Mouse (Mus musculus) heart, embryonic 12.5 days (tissue): ENCODE data around the gene Gm15446. TPM values are rescaled to one million over a fixed set of nuclear protein-coding genes. Genes with fewer than 3 reads are reported as not detected.
"Not testable (repeated sequence)": the region's sequence is repeated elsewhere in the genome, so short reads cannot be mapped to it uniquely, and the experiment has no call there.

Source experiments
- ATAC-seq: fragments of 200-750 bp; cut with Nextera tagmentation; 2 replicates; pipeline ENCODE4 v1.8.0; 2017; ENCODE audit warnings: moderate TSS enrichment, moderate library complexity; ENCODE audit not compliant: insufficient number of reproducible peaks, low FRiP score
- H3K27ac ChIP-seq: fragments of 300-500 bp; sonication (generic); 2 replicates; pipeline ENCODE4 v1.5.1; 2016; ENCODE audit warnings: mild to moderate bottlenecking, moderate library complexity; ENCODE audit not compliant: poor library complexity, severe bottlenecking
- H3K27me3 ChIP-seq: fragments of 300-500 bp; sonication (generic); replicated peaks from 2 replicates; pipeline ENCODE4 v1.6.1; 2016; ENCODE audit warnings: mild to moderate bottlenecking, moderate library complexity
- H3K36me3 ChIP-seq: fragments of 300-500 bp; sonication (generic); 2 replicates; pipeline ENCODE4 v1.6.1; 2016; ENCODE audit warnings: mild to moderate bottlenecking, moderate library complexity
- H3K4me1 ChIP-seq: fragments of 300-500 bp; sonication (generic); replicated peaks from 2 replicates; pipeline ENCODE4 v1.6.1; 2016; ENCODE audit warnings: mild to moderate bottlenecking
- H3K4me2 ChIP-seq: fragments of 300-500 bp; sonication (generic); 2 replicates; pipeline ENCODE4 v1.6.1; 2016; ENCODE audit warnings: mild to moderate bottlenecking, moderate library complexity
- H3K4me3 ChIP-seq: fragments of 300-500 bp; sonication (generic); 2 replicates; pipeline ENCODE4 v1.5.1; 2016; ENCODE audit warnings: mild to moderate bottlenecking
- H3K9ac ChIP-seq: fragments of 300-500 bp; sonication (generic); 2 replicates; pipeline ENCODE4 v1.6.1; 2016; ENCODE audit warnings: mild to moderate bottlenecking, moderate library complexity
- H3K9me3 ChIP-seq: fragments of 300-500 bp; sonication (generic); replicated peaks from 2 replicates; pipeline ENCODE4 v1.6.1; 2016; ENCODE audit warnings: mild to moderate bottlenecking, moderate library complexity
- WGBS: fragments of 180-500 bp; shearing (Covaris S2); methylation state at CpG from one replicate; pipeline ENCODE4 v1.1.7; 2016; 5-methylcytosine and 5-hydroxymethylcytosine counted together
- polyA plus RNA-seq: library from polyadenylated mRNA; unstranded; fragments of >200 nt; fragmentation: Nextera tagmentation; extraction: Ambion mirVana; gene quantifications from 2 replicates; pipeline ENCODE4 v1.2.1, GENCODE M21; 2016

The Gm15446 gene
- 0.19 and 0.27 TPM in 2 replicates for polyA plus RNA-seq

DNA sequence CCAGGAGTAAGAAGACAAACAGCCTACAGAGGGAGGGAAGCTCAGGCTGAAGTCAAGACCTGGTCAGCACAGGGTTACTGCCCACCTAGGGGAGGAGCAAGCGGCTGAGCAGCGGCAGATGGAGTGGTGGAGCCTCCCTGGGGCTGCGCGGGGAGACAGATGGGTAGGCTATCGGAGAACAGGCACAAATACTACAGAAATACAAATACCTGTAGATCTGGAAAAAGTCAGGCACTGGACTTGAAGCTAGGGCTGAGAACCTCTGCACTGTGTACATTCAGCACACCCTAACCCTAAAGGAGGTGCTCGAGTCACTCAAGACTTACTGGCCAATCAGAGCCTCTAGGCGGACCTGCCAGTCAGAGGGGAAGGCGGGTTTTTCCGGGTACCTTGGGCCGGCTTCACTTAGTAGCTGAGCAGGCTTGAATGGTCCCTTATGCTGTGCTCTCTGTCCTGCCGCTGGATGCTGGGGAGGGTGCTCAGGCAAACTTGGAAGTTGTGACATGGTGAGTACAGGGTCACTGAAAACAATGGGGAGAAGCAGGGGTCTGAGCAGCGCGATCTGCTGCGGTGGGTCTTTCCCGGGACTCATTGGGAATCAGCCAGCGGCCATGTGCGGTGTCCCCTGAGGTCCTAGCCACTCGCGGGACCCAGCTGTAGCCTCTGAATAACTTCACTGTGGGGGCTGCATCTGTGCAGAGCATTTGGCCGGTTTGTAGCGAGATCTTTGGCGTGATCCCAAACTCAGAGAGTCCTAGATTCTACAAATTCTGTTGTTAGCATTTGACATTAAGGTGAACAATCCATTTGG lies at the start of gene Gm15446:
TSS of gene Gm15446 (plus strand) at position 140 of the 811 bp plus-strand sequence.
- not testable (repeated sequence) for H3K4me1 ChIP-seq, H3K27ac ChIP-seq, H3K27me3 ChIP-seq, H3K36me3 ChIP-seq, H3K9me3 ChIP-seq
- Histone ChIP-seq H3K4me3 (peak within 1 kb of the TSS; percentile 73), H3K4me2 (peak within 1 kb of the TSS; percentile 66), H3K9ac (peak within 1 kb of the TSS; percentile 73)
- peak; percentile 100 for ATAC-seq
- under 1% methylated on average over 22 of the region's 22 CpGs for WGBS

DNA sequence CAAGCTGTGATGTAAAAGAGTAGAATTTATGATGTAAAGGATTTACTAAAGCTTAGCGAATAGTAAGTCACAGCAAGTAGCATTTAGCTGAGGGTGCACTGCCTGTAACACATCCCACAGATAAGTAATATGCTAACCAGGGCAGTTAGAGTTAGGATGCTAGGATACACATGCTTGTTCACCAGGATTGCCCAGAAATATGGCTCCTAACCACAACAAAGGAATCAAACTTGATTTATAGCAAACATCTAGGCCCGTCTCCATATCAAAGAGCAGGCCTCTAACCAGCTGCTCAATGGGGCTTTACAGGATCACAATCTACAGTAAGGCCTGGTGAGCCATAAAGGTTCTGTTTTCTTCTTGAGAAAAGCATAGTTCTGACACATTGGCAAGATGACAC lies 929 bp downstream of the Gm15446 start:
- H3K36me3 ChIP-seq, H3K27me3 ChIP-seq, ATAC-seq, H3K9me3 ChIP-seq, H3K9ac ChIP-seq, H3K4me1 ChIP-seq, H3K27ac ChIP-seq: not testable (repeated sequence)
- WGBS = 31% methylated on average over 2 of the region's 2 CpGs
- H3K4me3 ChIP-seq = peak overlapping the region; percentile 73
- H3K4me2 ChIP-seq = peak overlapping the region; percentile 66

DNA sequence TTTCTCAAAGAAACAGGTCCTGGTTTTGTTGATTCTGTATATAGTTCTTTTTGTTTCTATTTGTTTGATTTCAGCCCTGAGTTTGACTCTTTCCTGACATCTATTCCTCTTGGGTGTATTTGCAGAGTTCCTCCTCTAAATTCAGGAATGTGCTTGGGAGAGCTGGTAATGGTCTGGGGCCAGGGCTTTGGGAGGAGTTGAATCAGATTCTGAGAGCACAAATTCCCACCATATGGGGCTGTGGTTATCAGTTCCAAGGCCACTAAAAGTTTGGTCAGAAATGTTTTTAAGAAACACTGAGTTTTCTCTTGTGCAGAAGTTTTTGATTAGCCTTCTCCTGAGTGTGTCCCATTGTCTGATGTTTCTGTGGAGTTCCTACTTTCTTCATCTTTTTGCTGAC lies 1.7 kb downstream of the Gm15446 start:
- H3K27ac ChIP-seq = no peak overlapping the region
- H3K4me1 ChIP-seq = peaks cover 5% of the 10 kb centered on the region; the same call in 1 of the 2 replicates
- H3K27me3 ChIP-seq = no peaks in the 10 kb centered on the region
- no peaks in the 10 kb centered on the region for H3K9me3 ChIP-seq
- no peaks in the 10 kb centered on the region for H3K36me3 ChIP-seq
- no peak overlapping the region for H3K4me2 ChIP-seq
- no peak overlapping the region for H3K9ac ChIP-seq
- no peak overlapping the region for H3K4me3 ChIP-seq
- no peak for ATAC-seq

DNA sequence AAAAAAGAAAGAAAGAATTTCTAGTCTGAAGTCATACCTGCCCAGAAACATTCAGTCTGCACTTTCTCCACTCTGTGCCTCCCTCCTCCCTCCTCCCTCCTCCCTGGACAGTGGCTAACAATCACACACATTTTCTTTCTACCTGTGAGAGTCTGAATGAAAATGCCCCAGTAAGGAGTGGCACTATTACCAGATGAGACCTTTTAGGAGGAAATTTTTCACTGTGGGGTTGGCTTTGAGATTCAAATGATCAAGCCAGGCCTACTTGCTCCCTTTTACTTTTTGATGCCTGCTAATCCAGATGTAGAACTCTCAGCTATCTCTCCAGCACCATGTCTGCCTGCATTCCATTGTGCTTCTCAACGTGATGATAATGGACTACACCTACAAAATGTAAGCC lies 27.1 kb downstream of the Gm15446 start:
- Histone ChIP-seq H3K27ac (no peak overlapping the region), H3K4me1 (no peaks in the 10 kb centered on the region), H3K4me2 (no peak overlapping the region), H3K27me3 (no peaks in the 10 kb centered on the region), H3K36me3 (no peaks in the 10 kb centered on the region), H3K9me3 (no peaks in the 10 kb centered on the region), H3K9ac (no peak overlapping the region), H3K4me3 (no peak overlapping the region)
- no CpG with 5 or more reads among the region's 1 CpGs for WGBS
- no peak for ATAC-seq

DNA sequence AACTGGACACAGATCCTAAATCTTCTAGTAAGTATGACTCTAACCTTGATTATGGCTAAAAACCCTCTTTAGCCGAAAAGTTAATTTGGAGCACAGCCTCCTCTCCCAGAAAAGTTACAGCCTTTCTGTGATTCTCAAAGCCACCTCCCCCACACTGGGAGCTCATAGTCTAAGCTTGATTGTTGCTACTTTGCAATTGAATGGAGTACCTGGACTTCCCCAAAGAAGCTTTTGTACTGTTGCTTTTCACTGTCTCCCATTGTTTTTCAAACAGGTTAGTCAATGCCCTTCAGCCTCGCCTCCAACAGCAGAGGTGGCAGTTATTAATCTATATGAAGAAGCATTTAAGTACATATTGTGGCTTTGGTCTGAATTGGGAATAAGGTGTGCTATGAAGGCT lies 57.5 kb downstream of the Gm15446 start:
- H3K4me2 ChIP-seq, H3K4me3 ChIP-seq, H3K27ac ChIP-seq, H3K9ac ChIP-seq, H3K36me3 ChIP-seq, H3K9me3 ChIP-seq, H3K27me3 ChIP-seq, ATAC-seq, H3K4me1 ChIP-seq: not testable (repeated sequence)
- WGBS = no CpG with 5 or more reads among the region's 2 CpGs

Other genes starting within 250 kb of the Gm15446 start
- gene 5430403G16Rik, start 232.4 kb upstream of the Gm15446 start, polyA plus RNA-seq = 1.1 and 1.3 TPM in 2 replicates
- 4.3 and 5.2 TPM in 2 replicates for gene 4930522L14Rik, start 171.5 kb upstream of the Gm15446 start, polyA plus RNA-seq
- 13.7 and 14.7 TPM in 2 replicates for gene Zfp932, start 73.1 kb downstream of the Gm15446 start, polyA plus RNA-seq
- gene Gm17655, start 149.1 kb downstream of the Gm15446 start, polyA plus RNA-seq = 1.9 and 3.0 TPM in 2 replicates
- 0.46 and 0.55 TPM in 2 replicates for gene Gm35315, start 171.0 kb downstream of the Gm15446 start, polyA plus RNA-seq
- gene Plcxd1, start 176.6 kb downstream of the Gm15446 start, polyA plus RNA-seq = 0.63 and 0.73 TPM in 2 replicates
- gene Gtpbp6, start 184.8 kb downstream of the Gm15446 start, polyA plus RNA-seq = 25.1 and 25.4 TPM in 2 replicates
- 2.3 and 2.6 TPM in 2 replicates for gene Zfp605, start 186.7 kb downstream of the Gm15446 start, polyA plus RNA-seq
- 33.0 and 34.9 TPM in 2 replicates for gene Chfr, start 212.4 kb downstream of the Gm15446 start, polyA plus RNA-seq